Mouse (Mus musculus) layer of hippocampus, adult 18-20 months (tissue): ENCODE results near the gene H2afz. TPM values are rescaled to one million over a fixed set of nuclear protein-coding genes. Genes with fewer than 3 reads are reported as not detected.

Experiments
- total RNA-seq, 2 experiments: library from RNA; stranded (reverse); gene quantifications; 2 replicates each; pipeline ENCODE4 v1.2.3; 2021

Gene H2afz
- total RNA-seq, 2 experiments from 2014 or later: 142 to 148 TPM

Other genes starting within 250 kb of the H2afz start
- 10 to 100 TPM in 1 of 2 experiments, 1 to 10 TPM in 1; 6.7 to 10.8 TPM for gene Ddit4l, start 242.9 kb upstream of the H2afz start, total RNA-seq
- gene Gm21962, start 193.0 kb upstream of the H2afz start, total RNA-seq: not detected
- 10 to 100 TPM; 47.0 to 49.1 TPM for gene Dnajb14, start 3.2 kb downstream of the H2afz start, total RNA-seq
- 10 to 100 TPM; 63.4 to 66.4 TPM for gene Lamtor3, start 54.0 kb downstream of the H2afz start, total RNA-seq
- gene Dapp1, start 117.1 kb downstream of the H2afz start, total RNA-seq: 1 to 10 TPM; 5.0 to 5.1 TPM
- 1 to 10 TPM; 1.3 to 1.8 TPM for gene 1110002E22Rik, start 200.6 kb downstream of the H2afz start, total RNA-seq
- gene Gm5105, start 202.9 kb downstream of the H2afz start, total RNA-seq: not detected